ENCODE assay signal across 14 mouse cellular contexts in the genomic region with DNA sequence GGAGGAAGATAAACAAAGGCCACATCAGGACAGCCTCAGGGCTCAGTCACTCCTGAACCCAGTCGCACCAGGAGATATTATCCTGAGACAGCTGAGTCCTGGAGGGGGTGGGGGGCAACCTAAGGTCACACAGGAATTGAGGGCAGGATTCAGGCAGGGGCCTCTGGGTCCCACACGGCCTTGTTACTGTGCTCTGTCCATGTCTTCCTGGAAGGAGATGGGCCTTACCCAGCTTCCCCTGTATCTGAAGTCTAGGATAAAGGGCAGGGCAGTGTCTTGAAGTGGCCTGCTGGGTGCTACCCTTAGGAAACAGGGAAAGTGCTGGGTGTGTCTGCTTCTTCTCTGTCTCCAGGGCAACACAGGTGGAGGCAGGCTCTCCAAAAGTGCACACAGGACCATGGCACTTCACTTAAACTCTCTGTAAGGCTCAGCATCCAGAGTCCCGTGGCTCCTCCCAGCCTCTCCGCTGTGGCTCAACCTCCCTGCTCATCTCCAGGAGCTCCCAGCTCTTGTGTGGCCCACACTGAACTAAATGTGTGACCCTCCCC. TPM values are rescaled to one million over a fixed set of nuclear protein-coding genes. Genes with fewer than 3 reads are reported as not detected.
A peak's percentile ranks its signal among the peaks of the same experiment; 100 is the strongest.
DNase-seq lines count a peak whose midpoint lies in the region; ATAC-seq and TF ChIP-seq lines count a peak whose summit lies in the region.
"Had no signal": no experiment of that assay in that cellular context is flagged by ENCODE, and none has a peak within 500 bp of the region (broad histone marks: within the 10 kb centered on the region; RNA-seq: fewer than 3 reads in every experiment).

No protein-coding gene starts in this region.

- H3K4me1 ChIP-seq in heart, postnatal 0 days (ENCODE audit: control insufficient read depth, insufficient read depth) = peaks cover 34% of the 10 kb centered on the region
- peaks cover 53% of the 10 kb centered on the region for H3K4me1 ChIP-seq in heart, embryonic 11.5 days (ENCODE audit: control insufficient read depth, insufficient read depth, low read length)
- peaks cover 95% of the 10 kb centered on the region for H3K4me1 ChIP-seq in midbrain, embryonic 13.5 days (replicated peaks)
- H3K4me1 ChIP-seq in midbrain, embryonic 11.5 days (ENCODE audit: control insufficient read depth, insufficient read depth, low read length) = peaks cover 42% of the 10 kb centered on the region
- H3K4me1 ChIP-seq in embryonic facial prominence, embryonic 10.5 days = peaks cover 79% of the 10 kb centered on the region
- peaks cover 59% of the 10 kb centered on the region for H3K4me1 ChIP-seq in limb, embryonic 10.5 days

- no peak overlapping the region for H3K4me2 ChIP-seq in heart, postnatal 0 days (ENCODE audit: low read depth, low read length)
- no peak overlapping the region for H3K4me2 ChIP-seq in heart, embryonic 11.5 days
- no peak overlapping the region for H3K4me2 ChIP-seq in midbrain, embryonic 13.5 days (replicated peaks)
- H3K4me2 ChIP-seq in midbrain, embryonic 11.5 days = no peak overlapping the region
- H3K4me2 ChIP-seq: lung, embryonic 14.5 days; midbrain, embryonic 15.5 days had no signal

- no peak for ATAC-seq in heart, postnatal 0 days (ENCODE audit: insufficient read depth, low read depth)
- ATAC-seq in heart, embryonic 11.5 days (replicated peaks; ENCODE audit: insufficient number of reproducible peaks, low FRiP score, low TSS enrichment) = no peak
- no peak for ATAC-seq in midbrain, embryonic 13.5 days
- no peak for ATAC-seq in midbrain, embryonic 11.5 days (ENCODE audit: low FRiP score)
- ATAC-seq: midbrain, embryonic 15.5 days had no signal

- TF ChIP-seq EP300 in heart, postnatal 0 days (IDR thresholded peaks at IDR 0.05; ENCODE audit: low read depth) = no peak

- no peak for TF ChIP-seq CTCF in heart, postnatal 0 days (IDR thresholded peaks at IDR 0.05; ENCODE audit: low read depth)

- WGBS in heart, postnatal 0 days = 65% methylated on average over 4 of the region's 4 CpGs
- WGBS in heart, embryonic 11.5 days (ENCODE audit: insufficient replicate concordance) = 44% methylated on average over 4 of the region's 4 CpGs
- WGBS in midbrain, embryonic 13.5 days = 57% methylated on average over 4 of the region's 4 CpGs
- WGBS in midbrain, embryonic 11.5 days = 52% methylated on average over 4 of the region's 4 CpGs
- WGBS in embryonic facial prominence, embryonic 10.5 days = 45% methylated on average over 4 of the region's 4 CpGs
- WGBS in limb, embryonic 10.5 days = 56% methylated on average over 4 of the region's 4 CpGs

- H3K36me3 ChIP-seq in heart, postnatal 0 days (replicated peaks; ENCODE audit: control insufficient read depth, insufficient read depth, low read length) = no peaks in the 10 kb centered on the region
- no peaks in the 10 kb centered on the region for H3K36me3 ChIP-seq in heart, embryonic 11.5 days (ENCODE audit: control insufficient read depth, insufficient read depth, low read length)
- no peaks in the 10 kb centered on the region; the same call in 1 of the 2 replicates for H3K36me3 ChIP-seq in midbrain, embryonic 13.5 days
- no peaks in the 10 kb centered on the region for H3K36me3 ChIP-seq in midbrain, embryonic 11.5 days (ENCODE audit: control insufficient read depth, insufficient read depth, low read length)
- H3K36me3 ChIP-seq in embryonic facial prominence, embryonic 10.5 days (replicated peaks) = no peaks in the 10 kb centered on the region
- no peaks in the 10 kb centered on the region for H3K36me3 ChIP-seq in limb, embryonic 10.5 days
- H3K36me3 ChIP-seq: midbrain, embryonic 15.5 days had no signal

- H3K27me3 ChIP-seq in heart, postnatal 0 days (ENCODE audit: control insufficient read depth, insufficient read depth, low read length) = no peaks in the 10 kb centered on the region; the same call in 1 of the 2 replicates
- no peaks in the 10 kb centered on the region for H3K27me3 ChIP-seq in heart, embryonic 11.5 days (ENCODE audit: control insufficient read depth, insufficient read depth, low read length)
- peaks cover 6% of the 10 kb centered on the region for H3K27me3 ChIP-seq in midbrain, embryonic 13.5 days
- no peaks in the 10 kb centered on the region for H3K27me3 ChIP-seq in midbrain, embryonic 11.5 days (ENCODE audit: control insufficient read depth, insufficient read depth, low read length)
- peaks cover 44% of the 10 kb centered on the region for H3K27me3 ChIP-seq in embryonic facial prominence, embryonic 10.5 days (replicated peaks; ENCODE audit: low read depth, poor library complexity, severe bottlenecking)
- peaks cover 34% of the 10 kb centered on the region for H3K27me3 ChIP-seq in limb, embryonic 10.5 days (ENCODE audit: low read depth, poor library complexity, severe bottlenecking)
- H3K27me3 ChIP-seq: midbrain, embryonic 15.5 days had no signal

- H3K4me3 ChIP-seq in heart, postnatal 0 days (ENCODE audit: low read depth, low read length) = no peak overlapping the region
- no peak overlapping the region for H3K4me3 ChIP-seq in heart, embryonic 11.5 days (ENCODE audit: low read depth, low read length)
- no peak overlapping the region for H3K4me3 ChIP-seq in midbrain, embryonic 13.5 days (replicated peaks)
- no peak overlapping the region for H3K4me3 ChIP-seq in midbrain, embryonic 11.5 days (ENCODE audit: low read depth, low read length)
- no peak overlapping the region for H3K4me3 ChIP-seq in embryonic facial prominence, embryonic 10.5 days
- no peak overlapping the region for H3K4me3 ChIP-seq in limb, embryonic 10.5 days
- H3K4me3 ChIP-seq: midbrain, embryonic 15.5 days had no signal

- H3K9me3 ChIP-seq in heart, postnatal 0 days (replicated peaks; ENCODE audit: control insufficient read depth, low read length) = no peaks in the 10 kb centered on the region
- no peaks in the 10 kb centered on the region for H3K9me3 ChIP-seq in heart, embryonic 11.5 days (replicated peaks; ENCODE audit: control insufficient read depth, low read length)
- no peaks in the 10 kb centered on the region for H3K9me3 ChIP-seq in midbrain, embryonic 13.5 days
- H3K9me3 ChIP-seq in midbrain, embryonic 11.5 days (ENCODE audit: control insufficient read depth, low read length) = no peaks in the 10 kb centered on the region
- no peaks in the 10 kb centered on the region for H3K9me3 ChIP-seq in embryonic facial prominence, embryonic 10.5 days
- H3K9me3 ChIP-seq in limb, embryonic 10.5 days (replicated peaks) = no peaks in the 10 kb centered on the region
- H3K9me3 ChIP-seq: midbrain, embryonic 15.5 days had no signal

- no peak for DNase-seq in heart, postnatal 0 days (ENCODE audit: low spot score)
- DNase-seq in midbrain, embryonic 11.5 days (ENCODE audit: low spot score, missing footprints) = no peak
- DNase-seq in embryonic facial prominence, embryonic 10.5 days (ENCODE audit: low spot score) = no peak
- DNase-seq in limb, embryonic 10.5 days (ENCODE audit: low spot score) = no peak
- no peak for DNase-seq in right cerebral cortex, postnatal 4 days
- DNase-seq: cerebellum, adult 11 months; embryo, embryonic 11 days; kidney, adult 2 months; kidney, postnatal 36 days; lung, embryonic 14.5 days had no signal

- no peak overlapping the region for H3K9ac ChIP-seq in heart, postnatal 0 days (replicated peaks; ENCODE audit: low read depth, low read length)
- no peak overlapping the region for H3K9ac ChIP-seq in heart, embryonic 11.5 days (ENCODE audit: low read depth, low read length)
- no peak overlapping the region; the same call in 1 of the 2 replicates for H3K9ac ChIP-seq in midbrain, embryonic 13.5 days (replicated peaks)
- no peak overlapping the region for H3K9ac ChIP-seq in midbrain, embryonic 11.5 days (ENCODE audit: low read length)
- H3K9ac ChIP-seq: lung, embryonic 14.5 days; midbrain, embryonic 15.5 days had no signal

- peak overlapping the region; percentile 36 for H3K27ac ChIP-seq in heart, postnatal 0 days (ENCODE audit: low read depth)
- H3K27ac ChIP-seq in heart, embryonic 11.5 days (ENCODE audit: low read depth, low read length) = no peak overlapping the region
- H3K27ac ChIP-seq in midbrain, embryonic 13.5 days = 0 out of 2 replicates have a peak overlapping the region, but pooled peaks have one; percentile 39
- H3K27ac ChIP-seq in midbrain, embryonic 11.5 days (ENCODE audit: low read depth, low read length) = no peak overlapping the region
- H3K27ac ChIP-seq in embryonic facial prominence, embryonic 10.5 days (replicated peaks) = peak overlapping the region; percentile 41
- H3K27ac ChIP-seq in limb, embryonic 10.5 days = 0 out of 2 replicates have a peak overlapping the region, but pooled peaks have one; percentile 11

RNA-seq across cellular contexts. Expression of a gene that starts 12.0 kb away (rescaled TPM):
- total RNA-seq in heart, postnatal 0 days (2014; rRNA removed; ENCODE audit: low replicate concordance) = 9.1 and 45.9 TPM in 2 replicates
- 5.1 and 5.5 TPM in 2 replicates for polyA plus RNA-seq in heart, postnatal 0 days (2015; fragmentation: Nextera tagmentation; extraction: Ambion mirVana)
- polyA plus RNA-seq in heart, embryonic 11.5 days (2014; fragmentation: Nextera tagmentation; extraction: Ambion mirVana) = 3.7 TPM in 2 replicates
- 28.4 and 34.7 TPM in 2 replicates for polyA plus RNA-seq in midbrain, embryonic 13.5 days (2015; fragmentation: Nextera tagmentation; extraction: Ambion mirVana)
- polyA plus RNA-seq in midbrain, embryonic 11.5 days (2014; fragmentation: Nextera tagmentation; extraction: Ambion mirVana) = 15.3 and 15.7 TPM in 2 replicates
- 7.6 and 9.5 TPM in 2 replicates for polyA plus RNA-seq in embryonic facial prominence, embryonic 10.5 days (2016; fragmentation: Nextera tagmentation; extraction: Ambion mirVana)
- 5.6 and 6.2 TPM in 2 replicates for polyA plus RNA-seq in limb, embryonic 10.5 days (2016; fragmentation: Nextera tagmentation; extraction: Ambion mirVana)
- total RNA-seq: neutrophil, adult 5-6 weeks had no signal

Comparison
In these comparisons a context has a peak if more than half of its experiments do, and no peak if none do; other contexts are left out.
1. H3K27ac ChIP-seq: peak in heart, postnatal 0 days (single experiment), midbrain, embryonic 13.5 days (single experiment), embryonic facial prominence, embryonic 10.5 days (single experiment) and limb, embryonic 10.5 days (single experiment); none in heart, embryonic 11.5 days (single experiment) and midbrain, embryonic 11.5 days (single experiment).